Mouse (Mus musculus) CD4-positive naive resting alpha-beta T cell, adult 57 days (primary cell): ENCODE data around the gene Rps6kl1. TPM values are rescaled to one million over a fixed set of nuclear protein-coding genes. Genes with fewer than 3 reads are reported as not detected.

Experiments
- total RNA-seq: library from RNA; stranded (reverse); gene quantifications from one replicate; pipeline ENCODE4 v1.2.4, GENCODE M21; 2023

Gene Rps6kl1
- 5.9 TPM for total RNA-seq

GRCm38 (mm10) chr12:85151002-85151774 is at the start of gene Rps6kl1:
Rps6kl1 (minus strand) TSS chr12:85151264.

GRCm38 (mm10) chr12:85177740-85178239 is 26.7 kb upstream of the Rps6kl1 start, which contains the start of gene Pgf:
Pgf (minus strand) TSS chr12:85177790.

GRCm38 (mm10) chr12:85110698-85111592 is 40.1 kb downstream of the Rps6kl1 start, which contains the start of the genes Prox2 and Dlst:
Prox2 (minus strand) TSS chr12:85110759.
Dlst (plus strand) TSS chr12:85110833.

Other genes with a start within 250 kb of the Rps6kl1 start
- 78.5 TPM for gene Fcf1, start 180.4 kb downstream of the Rps6kl1 start, total RNA-seq
- gene Arel1, start 180.4 kb downstream of the Rps6kl1 start, total RNA-seq: 38.0 TPM
- gene Ylpm1, start 154.9 kb downstream of the Rps6kl1 start, total RNA-seq: 91.6 TPM
- gene Prox2, start 40.5 kb downstream of the Rps6kl1 start, total RNA-seq: 3.1 TPM
- 183 TPM for gene Dlst, start 40.4 kb downstream of the Rps6kl1 start, total RNA-seq
- not detected for gene Pgf, start 26.5 kb upstream of the Rps6kl1 start, total RNA-seq
- 110 TPM for gene Eif2b2, start 68.2 kb upstream of the Rps6kl1 start, total RNA-seq
- gene Mlh3, start 119.3 kb upstream of the Rps6kl1 start, total RNA-seq: 19.5 TPM
- gene Acyp1, start 137.2 kb upstream of the Rps6kl1 start, total RNA-seq: 25.9 TPM
- gene Zc2hc1c, start 137.3 kb upstream of the Rps6kl1 start, total RNA-seq: not detected
- gene Nek9, start 188.1 kb upstream of the Rps6kl1 start, total RNA-seq: 52.7 TPM
- gene Tmed10, start 223.6 kb upstream of the Rps6kl1 start, total RNA-seq: 155 TPM